Mouse (Mus musculus) thymus, postnatal 36 days (tissue): Measurements from ENCODE around the gene Pla2g4f.

Source experiments
- DNase-seq, 2 experiments: peaks; one replicate each; pipeline ENCODE4 v3.0.0; 2022; ENCODE audit warnings: mixed read lengths in 2 of 2

Pla2g4f gene

GRCm38 (mm10) chr2:120276951-120277350 lies 37.0 kb downstream of the Pla2g4f start:
- no peak for DNase-seq

- peak in 1 of 2 experiments; percentile 7 for DNase-seq
These were observed 45.3 kb downstream of the Pla2g4f start for GRCm38 (mm10) chr2:120268635-120269034.

- DNase-seq: no peak
These were observed 48.4 kb downstream of the Pla2g4f start for GRCm38 (mm10) chr2:120265523-120265922.

GRCm38 (mm10) chr2:120264858-120265257 lies 49.1 kb downstream of the Pla2g4f start:
- DNase-seq: no peak

- DNase-seq: no peak
These were observed 51.1 kb downstream of the Pla2g4f start for GRCm38 (mm10) chr2:120262876-120263275.

- no peak for DNase-seq
These were observed 52.6 kb downstream of the Pla2g4f start for GRCm38 (mm10) chr2:120261346-120261745.

- no peak for DNase-seq
These were observed 57.7 kb downstream of the Pla2g4f start for GRCm38 (mm10) chr2:120256259-120256658.

GRCm38 (mm10) chr2:120252644-120253043 lies 61.3 kb downstream of the Pla2g4f start:
- no peak for DNase-seq
